Mouse (Mus musculus): ENCODE measurements around the gene Slc35e2. TPM values are rescaled to one million over a fixed set of nuclear protein-coding genes. Genes with fewer than 3 reads are reported as not detected.
"Not testable (repeated sequence)": the region's sequence is repeated elsewhere in the genome, so short reads cannot be mapped to it uniquely, and the experiment has no call there.

The Slc35e2 gene
- total RNA-seq, 2 experiments from 2014 or later: 7.6 to 13.8 TPM

GRCm38 (mm10) chr4:155611860-155612259 lies 10.6 kb downstream of the Slc35e2 start:
- ATAC-seq (replicated peaks; ENCODE audit: low FRiP score, poor library complexity, severe bottlenecking): no peak

- ATAC-seq (replicated peaks; ENCODE audit: low FRiP score, poor library complexity, severe bottlenecking): no peak
Measured at GRCm38 (mm10) chr4:155613264-155613663, 12.0 kb downstream of the Slc35e2 start.

- ATAC-seq (replicated peaks; ENCODE audit: low FRiP score, poor library complexity, severe bottlenecking): peak; percentile 44; the same call in 1 of the 2 replicates
Measured at GRCm38 (mm10) chr4:155618321-155618720, 17.1 kb downstream of the Slc35e2 start.

- ATAC-seq (replicated peaks; ENCODE audit: low FRiP score, poor library complexity, severe bottlenecking): peak; percentile 98
Measured at GRCm38 (mm10) chr4:155624338-155625291, 23.4 kb downstream of the Slc35e2 start, which contains the start of gene Cdk11b. Cdk11b (plus strand) TSS chr4:155624854.

GRCm38 (mm10) chr4:155630267-155630666 lies 29.1 kb downstream of the Slc35e2 start:
- no peak for ATAC-seq (replicated peaks; ENCODE audit: low FRiP score, poor library complexity, severe bottlenecking)

- no peak for ATAC-seq (replicated peaks; ENCODE audit: low FRiP score, poor library complexity, severe bottlenecking)
Measured at GRCm38 (mm10) chr4:155635766-155636499, 34.7 kb downstream of the Slc35e2 start.

- no peak for ATAC-seq (replicated peaks; ENCODE audit: low FRiP score, poor library complexity, severe bottlenecking)
Measured at GRCm38 (mm10) chr4:155643531-155643930, 42.3 kb downstream of the Slc35e2 start.

- ATAC-seq (replicated peaks; ENCODE audit: low FRiP score, poor library complexity, severe bottlenecking): not testable (repeated sequence)
Measured at GRCm38 (mm10) chr4:155645308-155645707, 44.1 kb downstream of the Slc35e2 start, which contains the start of gene Gm10563. Gm10563 (minus strand) TSS chr4:155645408.

- ATAC-seq (replicated peaks; ENCODE audit: low FRiP score, poor library complexity, severe bottlenecking): no peak
Measured at GRCm38 (mm10) chr4:155645721-155646120, 44.5 kb downstream of the Slc35e2 start.

GRCm38 (mm10) chr4:155649355-155649754 lies 48.1 kb downstream of the Slc35e2 start:
- ATAC-seq (replicated peaks; ENCODE audit: low FRiP score, poor library complexity, severe bottlenecking): no peak

- ATAC-seq (replicated peaks; ENCODE audit: low FRiP score, poor library complexity, severe bottlenecking): no peak
Measured at GRCm38 (mm10) chr4:155651553-155652269, 50.5 kb downstream of the Slc35e2 start.

- ATAC-seq (replicated peaks; ENCODE audit: low FRiP score, poor library complexity, severe bottlenecking): no peak
Measured at GRCm38 (mm10) chr4:155652283-155653085, 51.3 kb downstream of the Slc35e2 start.

GRCm38 (mm10) chr4:155653086-155653450 lies 51.9 kb downstream of the Slc35e2 start, which contains the start of gene Mmp23:
Mmp23 (minus strand) TSS chr4:155653384.
- ATAC-seq (replicated peaks; ENCODE audit: low FRiP score, poor library complexity, severe bottlenecking): no peak

GRCm38 (mm10) chr4:155653451-155654182 lies 52.4 kb downstream of the Slc35e2 start:
- no peak for ATAC-seq (replicated peaks; ENCODE audit: low FRiP score, poor library complexity, severe bottlenecking)

- ATAC-seq (replicated peaks; ENCODE audit: low FRiP score, poor library complexity, severe bottlenecking): no peak
Measured at GRCm38 (mm10) chr4:155654183-155654455, 52.9 kb downstream of the Slc35e2 start.

GRCm38 (mm10) chr4:155654456-155655298 lies 53.5 kb downstream of the Slc35e2 start:
- no peak for ATAC-seq (replicated peaks; ENCODE audit: low FRiP score, poor library complexity, severe bottlenecking)

- ATAC-seq (replicated peaks; ENCODE audit: low FRiP score, poor library complexity, severe bottlenecking): no peak
Measured at GRCm38 (mm10) chr4:155656214-155656751, 55.1 kb downstream of the Slc35e2 start.
